Mouse (Mus musculus) thymus, adult 2 months (tissue): ENCODE results near the gene Grin1.

Source experiments
- CTCF ChIP-seq: fragments of 200-500 bp; IDR thresholded peaks from 2 replicates; pipeline ENCODE4 v1.5.1; 2012; ENCODE audit warnings: mild to moderate bottlenecking, control low read depth, low read length, moderate library complexity, borderline replicate concordance; ENCODE audit not compliant: control insufficient read depth, poor library complexity, insufficient read depth; ENCODE audit errors: extremely low read depth
- POLR2A ChIP-seq: fragments of 200-500 bp; IDR thresholded peaks from 2 replicates; pipeline ENCODE4 v1.6.1; 2012; ENCODE audit warnings: mild to moderate bottlenecking, low read length, control low read depth, moderate library complexity; ENCODE audit not compliant: control insufficient read depth, poor library complexity, insufficient read depth; ENCODE audit errors: extremely low read depth

DNA sequence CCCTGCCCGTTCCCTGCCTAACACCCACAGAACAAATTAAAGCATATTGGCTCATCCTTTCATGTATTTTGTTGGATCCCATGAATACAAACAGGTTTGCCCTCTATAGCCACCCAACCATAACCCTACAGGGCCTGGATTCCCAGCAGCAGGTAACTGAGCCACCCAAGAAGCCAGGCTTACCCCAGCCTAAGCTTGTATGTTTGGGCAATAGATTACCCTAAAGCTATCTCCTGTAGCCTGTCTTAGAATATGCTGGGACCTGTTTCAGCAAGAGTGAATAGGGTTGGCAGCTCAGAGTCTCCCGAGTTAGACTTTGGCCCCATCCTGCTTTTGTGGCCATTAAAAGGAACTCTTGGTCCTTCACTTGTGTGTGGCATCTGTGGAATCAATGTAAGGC lies 33.4 kb downstream of the Grin1 start:
- TF ChIP-seq CTCF (no peak), POLR2A (no peak)
